7 mouse cellular contexts compared by ENCODE assay signal in genomic region chr7:135597604-135598289, GRCm38 (mm10).
DNase-seq lines count a peak whose midpoint lies in the region; ATAC-seq and TF ChIP-seq lines count a peak whose summit lies in the region.

No protein-coding gene starts in this region.

- no peak for TF ChIP-seq EP300 in heart, postnatal 0 days (IDR thresholded peaks at IDR 0.05; ENCODE audit: low read depth)

- no peak for TF ChIP-seq CTCF in heart, postnatal 0 days (IDR thresholded peaks at IDR 0.05; ENCODE audit: low read depth)

- H3K9me3 ChIP-seq in heart, postnatal 0 days (replicated peaks; ENCODE audit: control insufficient read depth, low read length), result no peaks in the 10 kb centered on the region
- H3K9me3 ChIP-seq in liver, embryonic 15.5 days (replicated peaks), result no peaks in the 10 kb centered on the region
- no peaks in the 10 kb centered on the region for H3K9me3 ChIP-seq in hindbrain, embryonic 16.5 days (ENCODE audit: control insufficient read depth, low read length)

- peaks cover 29% of the 10 kb centered on the region for H3K4me1 ChIP-seq in heart, postnatal 0 days (ENCODE audit: control insufficient read depth, insufficient read depth)
- H3K4me1 ChIP-seq in liver, embryonic 15.5 days (replicated peaks), result peaks cover 99% of the 10 kb centered on the region
- peaks cover 7% of the 10 kb centered on the region for H3K4me1 ChIP-seq in hindbrain, embryonic 16.5 days (ENCODE audit: control insufficient read depth, insufficient read depth, low read depth, low read length)

- peaks cover 5% of the 10 kb centered on the region; the same call in 1 of the 2 replicates for H3K27me3 ChIP-seq in heart, postnatal 0 days (ENCODE audit: control insufficient read depth, insufficient read depth, low read length)
- H3K27me3 ChIP-seq in liver, embryonic 15.5 days, result no peaks in the 10 kb centered on the region
- no peaks in the 10 kb centered on the region for H3K27me3 ChIP-seq in hindbrain, embryonic 16.5 days (replicated peaks; ENCODE audit: control insufficient read depth, insufficient read depth, low read length)

- ATAC-seq in heart, postnatal 0 days (ENCODE audit: insufficient read depth, low read depth), result peak; percentile 29; the same call in 1 of the 2 replicates
- ATAC-seq in liver, embryonic 15.5 days (ENCODE audit: insufficient read depth), result peak; percentile 38; the same call in 1 of the 2 replicates
- no peak for ATAC-seq in hindbrain, embryonic 16.5 days

- H3K36me3 ChIP-seq in heart, postnatal 0 days (replicated peaks; ENCODE audit: control insufficient read depth, insufficient read depth, low read length), result no peaks in the 10 kb centered on the region
- H3K36me3 ChIP-seq in liver, embryonic 15.5 days (replicated peaks), result no peaks in the 10 kb centered on the region
- no peaks in the 10 kb centered on the region for H3K36me3 ChIP-seq in hindbrain, embryonic 16.5 days (ENCODE audit: control insufficient read depth, insufficient read depth, low read length)

- WGBS in heart, postnatal 0 days, result 29% methylated on average over 12 of the region's 12 CpGs
- WGBS in liver, embryonic 15.5 days (ENCODE audit: insufficient replicate concordance), result 9% methylated on average over 12 of the region's 12 CpGs
- WGBS in hindbrain, embryonic 16.5 days, result 65% methylated on average over 12 of the region's 12 CpGs

- DNase-seq in 416B (ENCODE audit: low read depth) (peak; percentile 91), MEL-GATA-1-ER (ENCODE audit: extremely low read depth, low read depth) (peak; percentile 94)
- no peak for DNase-seq in heart, postnatal 0 days (ENCODE audit: low spot score)
- DNase-seq in retina, postnatal 1 day, result no peak
- DNase-seq in ovary, adult 18-20 months (ENCODE audit: low spot score), result no peak

- peak overlapping the region; percentile 48; the same call in 1 of the 2 replicates for H3K4me2 ChIP-seq in heart, postnatal 0 days (ENCODE audit: low read depth, low read length)
- peak overlapping the region; percentile 50 for H3K4me2 ChIP-seq in liver, embryonic 15.5 days
- H3K4me2 ChIP-seq in hindbrain, embryonic 16.5 days (ENCODE audit: low read length), result no peak overlapping the region

- H3K4me3 ChIP-seq in heart, postnatal 0 days (ENCODE audit: low read depth, low read length), result no peak overlapping the region
- H3K4me3 ChIP-seq in liver, embryonic 15.5 days (replicated peaks), result no peak overlapping the region
- no peak overlapping the region for H3K4me3 ChIP-seq in hindbrain, embryonic 16.5 days (ENCODE audit: low read length)

- peak overlapping the region; percentile 47 for H3K27ac ChIP-seq in heart, postnatal 0 days (ENCODE audit: low read depth)
- H3K27ac ChIP-seq in liver, embryonic 15.5 days (replicated peaks), result peak overlapping the region; percentile 74
- no peak overlapping the region for H3K27ac ChIP-seq in hindbrain, embryonic 16.5 days (ENCODE audit: low read depth, low read length)

- no peak overlapping the region for H3K9ac ChIP-seq in heart, postnatal 0 days (replicated peaks; ENCODE audit: low read depth, low read length)
- H3K9ac ChIP-seq in liver, embryonic 15.5 days, result 0 out of 2 replicates have a peak overlapping the region, but pooled peaks have one; percentile 12
- no peak overlapping the region for H3K9ac ChIP-seq in hindbrain, embryonic 16.5 days (ENCODE audit: low read depth, low read length)

Comparison
In these comparisons a context has a peak if more than half of its experiments do, and no peak if none do; other contexts are left out.
1. DNase-seq: peak in 416B (single experiment) and MEL-GATA-1-ER (single experiment); none in heart, postnatal 0 days (single experiment), retina, postnatal 1 day (single experiment) and ovary, adult 18-20 months (single experiment).